Mouse (Mus musculus) spleen, adult 12 weeks (tissue): ENCODE data around the gene Klk1b5.
A peak's percentile ranks its signal among the peaks of the same experiment; 100 is the strongest.
"Not testable (repeated sequence)": the region's sequence is repeated elsewhere in the genome, so short reads cannot be mapped to it uniquely, and the experiment has no call there.

Experiments
- DNase-seq: peaks from one replicate; pipeline ENCODE4 v3.0.0; 2022; ENCODE audit warnings: low spot score

The Klk1b5 gene

GRCm38 (mm10) chr7:44215645-44216044 is at the start of gene Klk1b5:
TSS of gene Klk1b5 (plus strand) at chr7:44215945.
- no peak for DNase-seq

GRCm38 (mm10) chr7:44179299-44180045 is 36.3 kb upstream of the Klk1b5 start:
- no peak for DNase-seq

GRCm38 (mm10) chr7:44186516-44186915 is 29.2 kb upstream of the Klk1b5 start:
- not testable (repeated sequence) for DNase-seq

GRCm38 (mm10) chr7:44187936-44188335 is 27.8 kb upstream of the Klk1b5 start, which contains the start of gene Klk1b24:
TSS of gene Klk1b24 (plus strand) at chr7:44188236.
- DNase-seq: not testable (repeated sequence)

- DNase-seq: not testable (repeated sequence)
Observed at GRCm38 (mm10) chr7:44193466-44193865, 22.3 kb upstream of the Klk1b5 start.

- DNase-seq: no peak
Observed at GRCm38 (mm10) chr7:44197891-44198290, 17.9 kb upstream of the Klk1b5 start, which contains the start of gene Klk1b3. TSS of gene Klk1b3 (plus strand) at chr7:44198191.

- DNase-seq: not testable (repeated sequence)
Observed at GRCm38 (mm10) chr7:44207135-44207534, 8.6 kb upstream of the Klk1b5 start, which contains the start of gene Klk1b4. TSS of gene Klk1b4 (plus strand) at chr7:44207435.

- DNase-seq: no peak
Observed at GRCm38 (mm10) chr7:44208307-44208706, 7.4 kb upstream of the Klk1b5 start.

GRCm38 (mm10) chr7:44221601-44222000 is 5.9 kb downstream of the Klk1b5 start:
- not testable (repeated sequence) for DNase-seq

GRCm38 (mm10) chr7:44222335-44222734 is 6.6 kb downstream of the Klk1b5 start:
- DNase-seq: not testable (repeated sequence)

- DNase-seq: no peak
Observed at GRCm38 (mm10) chr7:44225076-44225475, 9.3 kb downstream of the Klk1b5 start, which contains the start of gene Klk1. TSS of gene Klk1 (plus strand) at chr7:44225360.

GRCm38 (mm10) chr7:44235909-44236308 is 20.2 kb downstream of the Klk1b5 start, which contains the start of gene Gm36864:
TSS of gene Gm36864 (plus strand) at chr7:44236177.
- no peak for DNase-seq

GRCm38 (mm10) chr7:44239913-44240312 is 24.2 kb downstream of the Klk1b5 start:
- DNase-seq: no peak

GRCm38 (mm10) chr7:44240712-44241111 is 25.0 kb downstream of the Klk1b5 start:
- no peak for DNase-seq

GRCm38 (mm10) chr7:44241163-44241562 is 25.4 kb downstream of the Klk1b5 start:
- no peak for DNase-seq

- DNase-seq: no peak
Observed at GRCm38 (mm10) chr7:44244080-44244479, 28.3 kb downstream of the Klk1b5 start.

GRCm38 (mm10) chr7:44246055-44246983 is 30.6 kb downstream of the Klk1b5 start, which contains the start of the genes 1700028J19Rik and 2410002F23Rik:
TSS of gene 1700028J19Rik (minus strand) at chr7:44246695.
TSS of gene 2410002F23Rik (plus strand) at chr7:44246722.
- peak; percentile 87 for DNase-seq

- no peak for DNase-seq
Observed at GRCm38 (mm10) chr7:44246984-44247470, 31.3 kb downstream of the Klk1b5 start.

- DNase-seq: no peak
Observed at GRCm38 (mm10) chr7:44247971-44248370, 32.2 kb downstream of the Klk1b5 start.

- no peak for DNase-seq
Observed at GRCm38 (mm10) chr7:44249248-44249647, 33.5 kb downstream of the Klk1b5 start.

- DNase-seq: not testable (repeated sequence)
Observed at GRCm38 (mm10) chr7:44250732-44251275, 35.1 kb downstream of the Klk1b5 start.
